Mouse (Mus musculus): ENCODE measurements around the gene Ulk1. TPM values are rescaled to one million over a fixed set of nuclear protein-coding genes. Genes with fewer than 3 reads are reported as not detected.

Ulk1 gene
- polyA plus RNA-seq, 1 experiment from 2014 or later: 7.6 TPM

DNA sequence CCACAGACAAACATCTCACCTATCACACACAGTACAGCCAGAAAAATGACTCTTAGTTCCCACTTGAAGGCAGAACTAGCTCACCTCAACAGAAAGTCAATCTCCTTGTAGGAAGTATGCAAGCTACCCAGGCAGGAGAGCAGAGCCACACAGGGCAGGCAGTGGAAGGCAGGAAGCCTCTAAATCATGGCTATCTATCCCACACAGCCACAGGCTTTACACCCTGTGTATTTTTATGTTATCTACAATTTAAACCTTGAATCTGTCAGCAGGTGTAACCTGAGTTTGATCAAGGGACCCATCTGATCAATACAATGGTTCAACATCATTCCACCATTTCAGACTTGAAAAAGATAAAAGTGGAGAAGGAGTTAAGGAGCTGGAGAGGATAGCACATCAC lies 7.1 kb downstream of the Ulk1 start:
- no peaks in the 10 kb centered on the region for H3K27me3 ChIP-seq
- no peaks in the 10 kb centered on the region for H3K9me3 ChIP-seq (replicated peaks)
- no peak overlapping the region for H3K4me3 ChIP-seq (replicated peaks)
- H3K9ac ChIP-seq: no peak overlapping the region
- H3K27ac ChIP-seq: no peak overlapping the region
- H3K36me3 ChIP-seq: peaks cover 71% of the 10 kb centered on the region
- no peak for DNase-seq
- no peak overlapping the region for H3K4me2 ChIP-seq
- H3K4me1 ChIP-seq (replicated peaks): peaks cover 95% of the 10 kb centered on the region
- no peak for ATAC-seq (ENCODE audit: low read depth)

DNA sequence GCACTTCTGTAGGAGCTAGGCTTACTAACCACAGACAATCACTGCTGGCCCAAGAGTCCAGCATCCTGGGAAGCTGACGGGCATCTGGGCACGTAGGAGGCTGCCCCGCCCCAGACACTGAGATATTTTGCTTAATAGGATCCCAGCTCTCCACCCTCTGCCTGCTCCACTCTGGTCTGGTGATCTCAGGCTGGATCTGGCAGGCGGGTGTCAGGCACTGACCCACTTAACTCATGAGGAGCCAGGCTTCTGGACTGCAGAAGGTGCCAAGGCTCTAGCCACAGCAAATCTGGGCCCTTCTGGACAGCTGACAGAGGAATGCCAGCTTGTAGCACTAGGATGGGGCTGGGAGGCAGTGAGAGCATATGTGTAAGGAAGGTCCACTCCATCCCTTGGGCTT lies 7.7 kb downstream of the Ulk1 start:
- Histone ChIP-seq H3K27me3 (no peaks in the 10 kb centered on the region), H3K4me3 (replicated peaks) (no peak overlapping the region), H3K27ac (no peak overlapping the region), H3K36me3 (peaks cover 67% of the 10 kb centered on the region), H3K4me1 (replicated peaks) (peaks cover 88% of the 10 kb centered on the region), H3K9me3 (replicated peaks) (no peaks in the 10 kb centered on the region), H3K9ac (no peak overlapping the region), H3K4me2 (no peak overlapping the region)
- 73% methylated on average over 4 of the region's 4 CpGs for WGBS (ENCODE audit: insufficient replicate concordance)
- DNase-seq (no peak), ATAC-seq (ENCODE audit: low read depth) (no peak)

DNA sequence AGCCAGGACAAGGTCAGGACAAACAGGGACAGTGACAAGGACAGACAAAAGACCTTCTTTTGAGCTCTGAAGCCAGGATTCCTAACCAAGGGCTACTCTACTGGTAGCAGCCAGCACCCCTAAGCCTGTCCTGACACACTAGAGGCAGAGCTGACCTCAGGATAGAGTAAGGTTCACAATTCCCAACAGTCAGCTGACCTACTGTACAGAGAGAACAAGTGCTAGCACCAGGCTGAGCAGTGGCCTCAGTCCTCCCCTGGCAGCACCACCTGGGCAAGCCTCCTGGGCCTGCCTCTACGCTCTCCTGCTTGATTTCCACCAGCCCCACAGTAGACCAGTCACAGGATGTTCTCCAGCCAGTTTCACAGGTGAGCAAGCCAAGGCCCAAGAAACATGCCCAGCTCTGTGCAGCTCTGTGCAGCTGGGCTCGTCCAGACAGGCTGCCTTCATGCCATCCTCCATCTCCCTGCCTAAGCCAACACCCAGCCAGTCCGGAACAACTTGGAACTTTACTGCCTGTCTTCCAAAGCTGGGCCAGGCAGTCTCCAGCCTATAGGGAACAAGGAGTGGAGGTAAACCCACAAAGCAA lies 8.8 kb downstream of the Ulk1 start:
- no peak overlapping the region for H3K4me3 ChIP-seq (replicated peaks)
- peaks cover 78% of the 10 kb centered on the region for H3K4me1 ChIP-seq (replicated peaks)
- peak; percentile 16; the same call in 1 of the 2 replicates for ATAC-seq (ENCODE audit: low read depth)
- WGBS (ENCODE audit: insufficient replicate concordance): 77% methylated on average over 3 of the region's 3 CpGs
- H3K4me2 ChIP-seq: no peak overlapping the region
- H3K27ac ChIP-seq: no peak overlapping the region
- no peaks in the 10 kb centered on the region for H3K27me3 ChIP-seq
- H3K36me3 ChIP-seq: peaks cover 67% of the 10 kb centered on the region
- DNase-seq: no peak
- H3K9ac ChIP-seq: 0 out of 2 replicates have a peak overlapping the region, but pooled peaks have one; percentile 10
- no peaks in the 10 kb centered on the region for H3K9me3 ChIP-seq (replicated peaks)

DNA sequence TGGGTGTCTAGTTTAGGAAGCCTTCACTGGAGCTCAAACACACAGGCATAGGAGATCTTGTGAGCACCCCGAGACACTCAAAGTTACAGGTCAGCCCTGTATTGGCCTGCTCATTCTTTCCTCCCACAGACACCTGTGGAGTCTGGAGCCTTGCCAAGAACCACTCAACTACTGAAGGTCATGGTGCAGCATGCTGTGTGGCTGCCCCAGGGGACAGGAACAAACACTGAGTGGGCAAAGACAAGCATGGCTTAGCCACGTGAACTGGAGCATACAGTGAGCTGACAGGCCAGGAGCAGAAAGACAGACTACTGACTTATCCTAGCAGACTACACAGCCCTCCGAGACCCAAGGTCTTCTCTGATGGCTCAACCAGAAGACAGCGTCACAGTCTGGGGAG lies 12.2 kb downstream of the Ulk1 start:
- no peaks in the 10 kb centered on the region for H3K27me3 ChIP-seq
- DNase-seq (no peak), ATAC-seq (ENCODE audit: low read depth) (peak; percentile 64)
- H3K9ac ChIP-seq: no peak overlapping the region
- peaks cover 44% of the 10 kb centered on the region for H3K4me1 ChIP-seq (replicated peaks)
- H3K4me3 ChIP-seq (replicated peaks): no peak overlapping the region
- 78% methylated on average over 4 of the region's 4 CpGs for WGBS (ENCODE audit: insufficient replicate concordance)
- H3K36me3 ChIP-seq: peaks cover 84% of the 10 kb centered on the region
- H3K4me2 ChIP-seq: no peak overlapping the region
- H3K9me3 ChIP-seq (replicated peaks): no peaks in the 10 kb centered on the region
- H3K27ac ChIP-seq: peak overlapping the region; percentile 62

DNA sequence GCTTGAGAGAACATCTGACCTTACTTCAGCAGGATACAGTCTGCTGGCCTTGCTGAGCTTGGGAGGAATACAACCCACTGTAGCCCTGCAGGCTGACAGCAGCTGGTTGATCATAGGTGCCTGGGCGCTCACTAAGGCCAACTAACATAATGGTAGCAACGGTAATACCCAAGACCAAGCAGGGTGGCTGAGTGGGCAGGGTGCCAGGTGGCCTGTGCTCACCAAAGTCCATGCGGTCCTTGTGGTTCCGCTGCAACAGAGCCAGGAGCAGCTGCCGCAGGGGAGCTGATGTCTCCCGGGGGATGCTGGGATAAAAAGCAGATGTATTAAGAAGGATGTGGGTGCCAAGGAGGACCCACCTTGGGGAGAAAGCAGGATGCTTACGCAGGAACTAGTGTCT lies 15.5 kb downstream of the Ulk1 start:
- H3K4me1 ChIP-seq (replicated peaks): peaks cover 11% of the 10 kb centered on the region; the same call in 1 of the 2 replicates
- no peaks in the 10 kb centered on the region for H3K27me3 ChIP-seq
- no peak overlapping the region for H3K9ac ChIP-seq
- ATAC-seq (ENCODE audit: low read depth): no peak
- H3K27ac ChIP-seq: no peak overlapping the region
- no peak overlapping the region for H3K4me2 ChIP-seq
- H3K4me3 ChIP-seq (replicated peaks): no peak overlapping the region
- DNase-seq: no peak
- no peaks in the 10 kb centered on the region for H3K9me3 ChIP-seq (replicated peaks)
- peaks cover 95% of the 10 kb centered on the region for H3K36me3 ChIP-seq
- 90% methylated on average over 7 of the region's 7 CpGs for WGBS (ENCODE audit: insufficient replicate concordance)

DNA sequence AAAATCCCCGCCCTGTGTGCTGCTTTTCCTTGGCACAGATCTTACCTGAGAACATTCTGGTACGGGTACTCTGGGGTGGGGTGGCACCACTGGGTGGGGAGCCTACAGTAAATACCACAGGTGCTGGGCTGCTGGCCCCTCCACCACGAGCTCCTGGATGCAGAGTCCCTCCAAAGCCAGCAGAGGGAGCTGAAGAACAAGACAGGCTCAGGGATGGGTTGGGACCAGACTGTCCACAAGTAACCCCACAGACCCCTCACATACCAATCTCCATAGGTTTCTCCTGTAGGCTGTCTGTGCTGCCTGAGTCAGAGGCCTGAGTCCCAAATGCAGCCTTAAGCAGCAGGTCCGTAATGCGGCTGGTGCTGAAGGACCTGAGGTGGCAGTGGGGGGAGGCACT lies 21.2 kb downstream of the Ulk1 start:
- H3K36me3 ChIP-seq: peaks cover 93% of the 10 kb centered on the region
- ATAC-seq (ENCODE audit: low read depth): peak; percentile 11; the same call in 1 of the 2 replicates
- H3K27ac ChIP-seq: no peak overlapping the region

DNA sequence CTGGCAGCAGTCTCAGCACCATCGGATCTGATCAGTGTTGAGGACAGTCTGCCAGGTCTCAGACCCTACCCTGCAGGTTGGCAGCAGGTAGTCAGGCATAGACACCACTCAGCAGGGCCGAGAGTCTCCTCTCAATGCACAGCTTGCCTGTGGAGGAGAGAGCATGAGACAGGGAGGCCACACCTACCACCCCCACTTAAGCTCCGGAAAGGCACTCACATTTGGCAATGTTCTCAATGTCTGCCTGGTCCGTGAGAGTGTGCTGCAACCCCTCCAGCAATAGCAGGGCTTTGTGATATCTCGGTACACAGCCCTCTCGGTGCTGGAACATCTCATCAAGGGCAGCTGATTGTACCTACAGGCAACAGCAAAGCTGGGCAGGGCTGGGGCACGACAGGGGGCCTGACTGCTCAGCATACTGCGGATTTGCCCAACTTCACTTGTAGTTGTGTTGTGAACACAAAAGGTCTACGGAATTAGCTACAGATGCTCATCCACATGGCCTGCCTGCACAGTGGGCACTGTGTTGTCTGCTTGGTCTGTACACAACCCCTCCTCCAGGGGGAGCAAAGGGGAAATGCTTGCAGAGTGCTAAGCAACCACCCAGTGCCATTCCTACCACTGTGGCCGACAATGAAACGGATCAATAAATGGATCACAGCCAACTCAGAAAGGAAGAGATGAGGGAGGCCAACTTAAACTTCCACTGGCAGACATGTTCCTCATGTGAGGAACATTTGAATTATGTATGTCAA lies 23.6 kb downstream of the Ulk1 start:
- ATAC-seq (ENCODE audit: low read depth) (no peak), DNase-seq (no peak)
- H3K4me2 ChIP-seq: no peak overlapping the region
- H3K9me3 ChIP-seq (replicated peaks): no peaks in the 10 kb centered on the region
- H3K4me3 ChIP-seq (replicated peaks): no peak overlapping the region
- H3K9ac ChIP-seq: no peak overlapping the region
- peaks cover 45% of the 10 kb centered on the region for H3K4me1 ChIP-seq (replicated peaks)
- 0 out of 2 replicates have a peak overlapping the region, but pooled peaks have one; percentile 29 for H3K27ac ChIP-seq
- peaks cover 68% of the 10 kb centered on the region for H3K36me3 ChIP-seq
- no peaks in the 10 kb centered on the region for H3K27me3 ChIP-seq
- WGBS (ENCODE audit: insufficient replicate concordance): 72% methylated on average over 11 of the region's 11 CpGs

More for the DNA sequence above, 21.2 kb downstream of the Ulk1 start:
- 59% methylated on average over 5 of the region's 5 CpGs for WGBS (ENCODE audit: insufficient replicate concordance)
- no peaks in the 10 kb centered on the region for H3K27me3 ChIP-seq
- no peak overlapping the region for H3K4me3 ChIP-seq (replicated peaks)
- DNase-seq: peak; percentile 39
- H3K4me2 ChIP-seq: no peak overlapping the region
- H3K9ac ChIP-seq: no peak overlapping the region
- peaks cover 24% of the 10 kb centered on the region for H3K4me1 ChIP-seq (replicated peaks)
- H3K9me3 ChIP-seq (replicated peaks): no peaks in the 10 kb centered on the region

DNA sequence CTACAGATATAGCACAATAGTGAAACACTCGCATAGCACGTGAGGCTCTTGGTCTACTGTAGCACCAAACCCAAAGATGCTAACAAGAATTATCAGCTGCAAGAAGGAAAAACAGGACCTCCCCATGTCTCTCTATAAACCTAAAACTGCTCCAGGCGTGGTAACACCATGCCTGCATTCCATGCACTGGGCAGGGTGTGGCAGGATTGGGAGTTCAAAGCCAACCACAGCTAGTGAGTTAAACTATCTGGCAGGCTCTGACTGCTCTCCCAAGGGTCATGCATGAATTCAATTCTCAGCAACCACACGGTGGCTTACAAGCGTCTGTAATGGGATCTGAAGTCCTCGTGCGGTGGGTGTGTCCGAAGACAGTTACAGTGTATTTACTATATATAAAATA lies 26.7 kb downstream of the Ulk1 start:
- DNase-seq (no peak), ATAC-seq (ENCODE audit: low read depth) (no peak)
- Histone ChIP-seq H3K27me3 (no peaks in the 10 kb centered on the region), H3K36me3 (peaks cover 43% of the 10 kb centered on the region), H3K4me1 (replicated peaks) (peaks cover 69% of the 10 kb centered on the region), H3K9me3 (replicated peaks) (no peaks in the 10 kb centered on the region), H3K4me2 (no peak overlapping the region), H3K4me3 (replicated peaks) (no peak overlapping the region), H3K27ac (0 out of 2 replicates have a peak overlapping the region, but pooled peaks have one; percentile 87), H3K9ac (no peak overlapping the region)
- 66% methylated on average over 8 of the region's 8 CpGs for WGBS (ENCODE audit: insufficient replicate concordance)

DNA sequence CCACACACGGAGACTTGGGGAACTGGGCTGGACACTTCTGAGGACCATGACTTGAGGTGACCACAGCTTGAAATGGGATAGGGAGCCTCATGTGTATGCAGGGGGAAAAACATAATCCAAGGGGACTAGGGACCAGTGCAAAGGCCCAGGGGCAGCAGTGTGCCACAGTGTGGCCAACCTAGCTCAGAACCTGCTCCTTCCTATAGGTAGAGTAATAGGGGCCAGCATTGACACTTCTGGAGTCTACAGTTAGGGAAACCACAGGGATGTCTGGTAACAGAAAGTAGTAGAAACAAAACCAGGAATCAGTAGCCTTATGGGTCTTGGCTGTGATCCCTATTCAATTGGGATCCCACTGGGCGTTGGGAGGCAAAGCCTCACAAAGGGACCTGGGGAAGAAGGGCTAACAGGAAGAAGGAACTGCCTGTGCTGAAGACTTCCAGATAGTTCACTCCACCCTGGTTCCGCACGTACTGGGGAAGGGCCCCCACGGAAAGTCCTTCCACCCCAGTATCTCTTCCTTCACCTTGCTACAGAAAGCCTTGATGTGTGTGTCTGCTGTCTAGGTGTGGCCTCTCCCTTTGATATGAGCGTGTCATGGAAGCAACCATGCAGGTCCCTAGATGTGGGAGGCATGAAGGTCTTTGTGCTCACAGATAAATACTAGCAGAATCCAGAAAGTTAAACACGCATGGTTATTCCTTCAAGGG lies 28.2 kb downstream of the Ulk1 start:
- WGBS (ENCODE audit: insufficient replicate concordance): 38% methylated on average over 7 of the region's 7 CpGs
- Histone ChIP-seq H3K36me3 (peaks cover 43% of the 10 kb centered on the region), H3K27me3 (no peaks in the 10 kb centered on the region), H3K4me3 (replicated peaks) (0 out of 2 replicates have a peak overlapping the region, but pooled peaks have one; percentile 7), H3K27ac (peak overlapping the region; percentile 87), H3K4me2 (peak overlapping the region; percentile 100), H3K9me3 (replicated peaks) (no peaks in the 10 kb centered on the region), H3K4me1 (replicated peaks) (peaks cover 68% of the 10 kb centered on the region), H3K9ac (peak overlapping the region; percentile 92)
- DNase-seq: peak; percentile 55
- peak; percentile 80 for ATAC-seq (ENCODE audit: low read depth)

DNA sequence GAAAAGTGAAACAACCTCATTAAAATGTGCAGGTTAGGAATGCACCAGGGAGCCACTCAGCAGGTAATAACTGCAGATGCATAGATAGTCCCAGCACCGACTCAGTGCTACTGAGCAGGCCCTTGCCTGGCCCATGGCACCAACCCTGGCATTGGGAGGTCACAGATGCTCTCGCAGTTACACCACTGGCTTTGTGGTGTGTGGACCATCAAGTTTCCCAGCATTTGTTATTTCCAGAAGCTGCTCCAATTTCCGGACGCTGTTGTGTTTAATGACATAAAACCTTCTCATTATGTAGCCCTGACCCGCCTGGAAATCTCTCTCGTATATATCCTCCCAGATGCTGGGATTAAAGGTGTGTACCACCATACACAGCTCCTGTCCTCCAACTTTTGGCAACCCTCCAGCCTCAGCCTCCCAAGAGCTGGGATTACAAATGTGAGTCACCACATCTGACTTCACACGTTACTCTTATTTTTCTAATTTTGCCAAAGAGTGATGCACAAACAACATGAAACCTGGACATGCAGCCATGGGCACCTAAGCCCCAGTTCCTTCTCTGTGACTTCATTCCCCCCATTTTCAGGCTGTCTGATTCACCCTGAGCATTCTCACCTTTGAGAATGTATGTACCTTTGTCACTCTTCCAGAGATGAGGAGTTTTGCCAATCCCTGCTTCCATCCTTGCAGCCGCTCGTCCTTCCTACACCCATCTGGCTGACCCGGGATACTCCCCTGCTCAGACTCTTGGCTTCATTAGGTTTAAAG lies 29.0 kb downstream of the Ulk1 start:
- ATAC-seq (ENCODE audit: low read depth): peak; percentile 35
- H3K36me3 ChIP-seq: peaks cover 43% of the 10 kb centered on the region
- H3K9me3 ChIP-seq (replicated peaks): no peaks in the 10 kb centered on the region
- peak overlapping the region; percentile 92 for H3K9ac ChIP-seq
- peak overlapping the region; percentile 84 for H3K4me3 ChIP-seq (replicated peaks)
- peaks cover 70% of the 10 kb centered on the region for H3K4me1 ChIP-seq (replicated peaks)
- H3K27ac ChIP-seq: peak overlapping the region; percentile 87
- no peaks in the 10 kb centered on the region for H3K27me3 ChIP-seq
- 60% methylated on average over 10 of the region's 10 CpGs for WGBS (ENCODE audit: insufficient replicate concordance)
- H3K4me2 ChIP-seq: peak overlapping the region; percentile 100
- no peak for DNase-seq
